Mouse (Mus musculus): ENCODE measurements around the gene Rgs8. TPM values are rescaled to one million over a fixed set of nuclear protein-coding genes. Genes with fewer than 3 reads are reported as not detected.

The Rgs8 gene
- not detected for polyA plus RNA-seq (2014; fragmentation: Illumina TruSeq; extraction: RNeasy Lipid Tissue Mini Kit (QIAGEN cat#74804))

GRCm38 (mm10) chr1:153652938-153653623 is at the start of gene Rgs8:
Rgs8 (plus strand) TSS chr1:153653025.

GRCm38 (mm10) chr1:153740145-153740544 is 87.3 kb downstream of the Rgs8 start, which contains the start of gene Rgs16:
Rgs16 (plus strand) TSS chr1:153740349.

GRCm38 (mm10) chr1:153749211-153749801 is 96.5 kb downstream of the Rgs8 start, which contains the start of gene Rnasel:
Rnasel (plus strand) TSS chr1:153749426.

Other genes with a start within 250 kb of the Rgs8 start
- 0.20 TPM for gene Shcbp1l, start 227.9 kb upstream of the Rgs8 start, polyA plus RNA-seq (2014; fragmentation: Illumina TruSeq; extraction: RNeasy Lipid Tissue Mini Kit (QIAGEN cat#74804))
- gene Dhx9, start 165.4 kb upstream of the Rgs8 start, polyA plus RNA-seq (2014; fragmentation: Illumina TruSeq; extraction: RNeasy Lipid Tissue Mini Kit (QIAGEN cat#74804)): 532 TPM
- gene Npl, start 103.0 kb upstream of the Rgs8 start, polyA plus RNA-seq (2014; fragmentation: Illumina TruSeq; extraction: RNeasy Lipid Tissue Mini Kit (QIAGEN cat#74804)): 6.1 TPM
- gene Rgs16, start 87.3 kb downstream of the Rgs8 start, polyA plus RNA-seq (2014; fragmentation: Illumina TruSeq; extraction: RNeasy Lipid Tissue Mini Kit (QIAGEN cat#74804)): 0.57 TPM
- gene Rnasel, start 96.4 kb downstream of the Rgs8 start, polyA plus RNA-seq (2014; fragmentation: Illumina TruSeq; extraction: RNeasy Lipid Tissue Mini Kit (QIAGEN cat#74804)): 40.4 TPM
- gene Rgsl1, start 191.1 kb downstream of the Rgs8 start, polyA plus RNA-seq (2014; fragmentation: Illumina TruSeq; extraction: RNeasy Lipid Tissue Mini Kit (QIAGEN cat#74804)): 0.31 TPM
- 0.17 TPM for gene Teddm1b, start 221.3 kb downstream of the Rgs8 start, polyA plus RNA-seq (2014; fragmentation: Illumina TruSeq; extraction: RNeasy Lipid Tissue Mini Kit (QIAGEN cat#74804))
- gene Teddm1a, start 238.7 kb downstream of the Rgs8 start, polyA plus RNA-seq (2014; fragmentation: Illumina TruSeq; extraction: RNeasy Lipid Tissue Mini Kit (QIAGEN cat#74804)): not detected
- gene Glul, start 246.9 kb downstream of the Rgs8 start, polyA plus RNA-seq (2014; fragmentation: Illumina TruSeq; extraction: RNeasy Lipid Tissue Mini Kit (QIAGEN cat#74804)): 287 TPM
- 0.54 TPM for gene Teddm2, start 247.2 kb downstream of the Rgs8 start, polyA plus RNA-seq (2014; fragmentation: Illumina TruSeq; extraction: RNeasy Lipid Tissue Mini Kit (QIAGEN cat#74804))